Mouse (Mus musculus) brain, embryonic 14.5 days (tissue): ENCODE measurements at regions not wholly inside any gene's neighbourhood (a gene's known extent, or its start where the extent isn't known, plus 50 kb on each side); places are given as distances from the start of the nearest gene placed in this dataset.

Source experiments
- DNase-seq: peaks from one replicate; pipeline ENCODE4 v3.0.0-alpha.2; 2011; ENCODE audit warnings: low read depth
- CTCF ChIP-seq: fragments of 200-500 bp; IDR thresholded peaks from 2 replicates; pipeline ENCODE4 v1.5.1; 2012; ENCODE audit warnings: inconsistent platforms, mild to moderate bottlenecking, moderate library complexity, borderline replicate concordance; ENCODE audit not compliant: insufficient read depth, insufficient read length; ENCODE audit errors: extremely low read depth
- POLR2A ChIP-seq: fragments of 200-500 bp; IDR thresholded peaks from 2 replicates; pipeline ENCODE4 v1.6.1; 2012; ENCODE audit warnings: mild to moderate bottlenecking, inconsistent platforms, borderline replicate concordance; ENCODE audit not compliant: poor library complexity, insufficient read depth, insufficient read length, severe bottlenecking; ENCODE audit errors: extremely low read depth

DNA sequence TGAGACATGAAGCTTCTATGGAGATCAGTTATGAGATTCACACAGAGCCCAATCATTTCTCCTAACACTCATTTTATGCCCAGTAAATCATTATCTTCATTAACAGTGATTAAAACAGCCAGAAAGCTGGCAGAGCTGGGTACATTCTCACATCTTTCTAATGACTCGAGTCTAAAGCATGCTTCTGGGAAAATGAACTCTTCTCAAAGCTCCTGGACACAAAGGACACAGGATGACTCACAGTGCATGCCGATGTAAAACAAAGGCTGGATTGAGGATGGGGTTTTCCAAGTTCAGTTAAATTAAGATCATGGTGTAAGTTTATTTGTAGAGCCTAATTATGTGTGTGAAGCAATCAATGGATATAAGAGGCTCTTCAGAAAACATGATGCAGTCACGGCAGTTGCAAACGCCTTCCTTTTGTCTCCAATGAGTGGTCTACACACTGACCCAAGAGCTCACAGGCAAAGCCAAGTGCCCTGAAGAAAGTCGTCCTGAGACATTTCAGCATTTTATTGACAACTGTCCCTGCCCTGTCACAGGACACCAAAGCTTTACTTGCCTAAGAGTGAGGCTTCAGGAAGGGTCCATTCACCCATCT is 1390.7 kb downstream of the Defb40 start:
- DNase-seq, result peak; percentile 89
- no peak for TF ChIP-seq CTCF
- no peak for TF ChIP-seq POLR2A
